Mouse (Mus musculus): ENCODE measurements around the gene Gm42791.

Gm42791 gene

DNA sequence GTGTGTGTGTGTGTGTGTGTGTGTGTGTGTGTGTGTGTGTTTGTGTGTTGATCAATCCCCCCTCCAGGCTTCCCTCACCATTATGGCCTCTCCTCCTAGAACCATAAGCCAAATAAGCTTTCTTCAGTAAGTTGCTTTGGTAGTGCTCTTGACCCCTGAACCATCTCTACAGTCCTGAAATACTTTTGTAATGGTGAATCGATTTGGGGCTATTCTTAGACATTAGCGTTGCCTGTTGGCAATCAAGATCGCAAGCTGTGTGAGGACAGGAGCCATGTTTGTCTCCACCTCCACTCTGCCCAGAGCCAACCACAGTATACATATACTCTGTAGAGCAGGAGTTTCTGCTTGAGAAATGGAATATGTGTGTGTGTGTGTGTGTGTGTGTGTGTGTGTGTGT, 14.2 kb upstream of the Gm42791 start:
- DNase-seq (ENCODE audit: low read depth, low spot score), result no peak

DNA sequence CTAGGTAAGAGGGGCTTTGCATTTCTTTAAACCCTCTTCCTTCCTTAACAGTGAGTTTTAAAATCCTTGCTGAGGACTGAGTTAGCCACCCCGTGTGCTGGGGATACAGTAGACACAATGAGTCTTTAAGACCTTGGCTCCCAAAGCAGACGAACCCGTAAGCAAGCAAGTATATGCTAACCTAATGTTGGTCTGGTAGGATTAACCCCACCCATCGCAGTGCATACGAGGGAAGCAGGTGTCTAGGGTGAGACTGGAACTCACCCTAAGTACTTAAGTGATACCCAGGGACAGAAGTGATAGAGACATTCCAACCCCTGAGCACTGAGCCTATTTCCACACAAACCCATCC, 12.3 kb upstream of the Gm42791 start:
- no peak for DNase-seq (ENCODE audit: low read depth, low spot score)

GRCm38 (mm10) chr5:149006362-149007294, 11.7 kb upstream of the Gm42791 start:
- DNase-seq (ENCODE audit: low read depth, low spot score), result peak; percentile 63

DNA sequence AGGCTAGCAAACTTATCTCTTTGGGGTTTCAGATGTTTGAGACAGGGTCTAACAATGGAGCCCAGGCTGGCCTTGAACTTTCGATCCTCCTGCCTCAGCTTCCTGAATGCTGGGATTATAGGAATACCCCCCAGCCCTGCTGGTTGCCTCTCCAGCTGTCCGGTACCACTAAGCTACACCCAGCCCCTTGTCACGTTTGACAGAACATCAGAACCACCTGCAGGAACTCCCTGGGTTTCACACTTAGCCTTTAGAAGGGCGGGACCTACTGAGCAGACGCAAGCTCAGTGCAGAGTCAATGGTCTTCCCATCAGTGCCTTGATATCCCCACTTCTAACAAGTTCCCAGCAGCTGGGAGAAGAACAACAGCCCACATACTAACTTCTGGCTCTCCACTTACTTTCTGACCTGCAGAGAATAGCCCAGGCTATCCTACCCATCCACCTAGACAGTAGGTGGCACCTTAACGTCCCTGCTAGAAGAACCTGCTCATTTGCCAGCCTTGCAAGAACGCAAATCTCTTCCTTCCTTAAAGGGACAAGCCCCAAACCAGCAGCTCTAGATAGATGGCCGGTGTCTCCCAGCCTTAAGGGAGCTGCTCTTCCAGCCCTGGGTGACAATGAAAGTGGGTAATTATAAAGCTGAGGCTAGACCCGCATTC, 10.9 kb upstream of the Gm42791 start:
- no peak for DNase-seq (ENCODE audit: low read depth, low spot score)

- DNase-seq (ENCODE audit: low read depth, low spot score), result no peak
Observed at GRCm38 (mm10) chr5:149005083-149005482, 10.1 kb upstream of the Gm42791 start.

- DNase-seq (ENCODE audit: low read depth, low spot score), result no peak
Observed at GRCm38 (mm10) chr5:149003137-149003536, 8.2 kb upstream of the Gm42791 start.

DNA sequence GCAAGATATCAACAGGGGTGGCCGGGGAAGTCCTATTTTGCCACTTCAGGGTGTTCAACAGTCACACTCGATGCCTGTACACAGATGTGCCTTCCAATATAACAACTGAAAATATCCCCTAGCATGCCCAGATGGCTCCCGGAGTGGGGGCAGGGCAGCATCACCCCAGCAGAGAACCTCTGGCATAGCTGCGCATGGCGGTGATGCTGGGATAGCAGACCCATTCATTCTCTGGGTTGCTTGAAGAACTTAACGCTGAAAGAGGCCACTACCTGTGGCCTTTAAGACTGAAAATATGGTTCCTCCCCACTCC, 7.8 kb upstream of the Gm42791 start:
- DNase-seq (ENCODE audit: low read depth, low spot score), result no peak

DNA sequence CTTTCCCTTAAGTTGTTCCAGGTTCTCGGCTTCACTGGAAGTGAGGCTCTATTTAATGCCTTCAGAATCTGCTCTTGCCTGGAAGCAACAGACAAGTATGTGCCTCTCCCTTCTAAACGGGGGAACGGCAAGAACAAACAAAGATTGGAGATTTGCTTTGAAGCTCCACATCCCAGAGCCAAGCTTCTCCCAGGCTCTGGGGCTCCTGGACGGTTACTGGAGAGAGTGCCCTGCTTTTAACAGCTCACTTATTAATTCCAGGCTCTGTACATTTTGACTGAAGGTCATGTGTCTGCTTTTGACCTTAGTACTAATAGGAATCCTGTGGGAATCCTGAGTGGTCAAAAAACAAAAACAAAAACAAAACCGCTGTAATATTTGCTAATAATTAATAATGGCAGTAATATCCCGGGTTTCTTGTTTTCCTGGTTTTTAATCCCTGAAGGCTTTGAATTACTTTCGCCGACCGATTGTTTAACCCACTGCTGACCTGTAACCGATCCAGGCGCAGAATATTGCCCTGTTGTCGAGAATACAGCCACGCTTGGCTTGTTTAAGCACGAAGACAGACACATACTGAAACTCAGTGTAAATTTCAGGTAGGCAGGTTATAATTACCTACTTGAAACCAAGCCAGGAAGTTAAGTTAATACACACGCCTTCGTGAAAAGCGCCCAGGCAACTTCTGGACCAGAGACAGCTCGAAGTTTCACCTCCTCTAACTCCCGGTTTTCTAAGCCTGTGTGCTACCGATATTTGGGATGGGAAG, 7.3 kb upstream of the Gm42791 start:
- DNase-seq (ENCODE audit: low read depth, low spot score), result no peak

- no peak for DNase-seq (ENCODE audit: low read depth, low spot score)
Observed at GRCm38 (mm10) chr5:148999802-149000201, 4.9 kb upstream of the Gm42791 start.

GRCm38 (mm10) chr5:148998512-148998911, 3.6 kb upstream of the Gm42791 start:
- no peak for DNase-seq (ENCODE audit: low read depth, low spot score)

DNA sequence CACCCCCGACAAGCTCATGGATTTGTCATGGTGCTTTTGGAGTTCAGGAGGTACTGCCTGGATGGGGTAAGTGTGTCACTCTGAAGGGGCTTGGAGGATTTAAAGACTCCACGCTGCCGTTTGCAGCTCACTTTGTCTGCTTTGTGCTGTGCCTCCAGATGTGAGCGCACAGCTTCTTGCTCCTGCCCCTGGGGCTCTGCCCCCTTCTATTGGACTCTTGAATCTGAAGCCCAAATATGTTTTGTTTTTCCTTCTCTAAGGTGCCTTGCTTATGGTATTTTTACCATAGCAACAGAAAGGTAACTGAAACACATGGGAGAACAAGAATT, 1.7 kb upstream of the Gm42791 start:
- no peak for DNase-seq (ENCODE audit: low read depth, low spot score)

GRCm38 (mm10) chr5:148995962-148996708, 1.2 kb upstream of the Gm42791 start:
- no peak for DNase-seq (ENCODE audit: low read depth, low spot score)

- DNase-seq (ENCODE audit: low read depth, low spot score), result no peak
Observed at GRCm38 (mm10) chr5:148994311-148994705, 639 bp downstream of the Gm42791 start.

DNA sequence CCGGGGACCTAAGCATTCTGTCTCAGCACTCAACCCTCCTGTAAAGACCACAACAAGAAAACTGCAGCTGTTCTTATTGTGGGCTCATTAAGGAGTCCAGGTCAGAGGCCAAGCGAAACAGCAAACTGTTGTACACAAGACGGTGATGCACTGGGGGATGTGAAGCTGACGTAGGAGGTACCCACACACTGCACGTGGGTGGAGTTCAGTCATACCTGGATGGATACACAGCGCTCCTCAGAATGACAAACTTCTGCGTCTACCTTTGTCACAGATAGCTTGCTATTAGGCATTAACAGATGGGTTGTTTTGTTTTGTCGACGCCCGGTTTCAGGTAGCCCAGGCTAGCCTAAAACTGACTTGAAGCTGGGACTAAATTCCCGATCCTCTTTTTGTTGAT, 2.3 kb downstream of the Gm42791 start:
- DNase-seq (ENCODE audit: low read depth, low spot score), result no peak

DNA sequence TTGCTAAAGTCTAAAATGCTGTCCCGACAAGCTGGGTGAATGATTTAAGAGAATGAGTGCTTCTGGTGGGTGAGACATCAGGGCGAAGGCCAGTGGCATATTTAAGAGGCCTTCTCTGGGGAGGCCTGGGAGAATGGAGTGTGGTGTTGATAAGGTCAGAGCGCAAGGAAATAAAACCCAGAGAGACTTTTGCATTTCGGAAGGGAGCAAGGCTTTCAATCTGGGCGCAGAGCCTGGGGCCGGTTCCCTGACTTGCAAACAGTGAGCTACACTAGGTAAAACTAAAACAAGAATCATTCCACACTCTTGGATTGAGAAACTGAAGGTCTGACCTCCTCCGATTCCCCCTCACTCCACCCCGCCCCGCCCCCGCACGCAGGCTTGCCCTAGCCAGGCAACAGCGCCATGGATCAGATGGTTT, 4.0 kb downstream of the Gm42791 start:
- no peak for DNase-seq (ENCODE audit: low read depth, low spot score)

- peak; percentile 21 for DNase-seq (ENCODE audit: low read depth, low spot score)
Observed at GRCm38 (mm10) chr5:148989480-148989879, 5.5 kb downstream of the Gm42791 start.

- no peak for DNase-seq (ENCODE audit: low read depth, low spot score)
Observed at GRCm38 (mm10) chr5:148984961-148985360, 10.0 kb downstream of the Gm42791 start.

- DNase-seq (ENCODE audit: low read depth, low spot score), result no peak
Observed at GRCm38 (mm10) chr5:148983696-148984095, 11.3 kb downstream of the Gm42791 start.

DNA sequence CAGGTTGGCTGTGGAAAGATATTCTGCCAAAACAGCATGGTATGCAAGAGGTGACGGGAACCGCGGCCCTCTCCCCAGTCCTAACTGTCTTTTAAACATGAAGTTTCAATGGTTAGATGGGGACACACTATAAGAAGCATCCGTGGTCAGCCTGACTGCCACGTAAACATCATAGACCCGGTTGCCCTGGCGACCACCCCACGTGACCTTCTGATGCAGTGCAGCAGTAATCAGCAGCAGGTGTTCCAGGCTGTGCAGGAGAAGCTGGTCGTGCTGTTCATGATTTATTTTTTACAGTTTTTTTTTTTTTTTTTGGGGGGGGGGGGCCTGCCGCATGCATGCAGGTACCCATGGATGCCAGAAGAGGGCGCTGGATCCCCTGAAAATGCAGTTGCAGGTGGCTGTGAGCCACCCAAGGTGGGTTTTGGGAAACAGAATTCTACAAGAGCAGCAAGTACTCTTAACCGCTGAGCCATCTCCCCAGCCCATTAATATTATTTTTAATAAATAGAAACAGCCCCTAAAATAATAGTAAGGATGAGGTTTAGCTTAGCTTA, 11.8 kb downstream of the Gm42791 start:
- DNase-seq (ENCODE audit: low read depth, low spot score), result no peak

GRCm38 (mm10) chr5:148982396-148982795, 12.6 kb downstream of the Gm42791 start:
- no peak for DNase-seq (ENCODE audit: low read depth, low spot score)

- DNase-seq (ENCODE audit: low read depth, low spot score), result peak; percentile 28
Observed at GRCm38 (mm10) chr5:148980607-148981006, 14.3 kb downstream of the Gm42791 start.

Measured in c-Kit-negative CD71-positive TER-119-positive erythroid progenitor cells, embryonic 14.5 days (primary cell).